Mouse (Mus musculus): ENCODE data around the gene Mturn.
A peak's percentile ranks its signal among the peaks of the same experiment; 100 is the strongest.

Gene Mturn

DNA sequence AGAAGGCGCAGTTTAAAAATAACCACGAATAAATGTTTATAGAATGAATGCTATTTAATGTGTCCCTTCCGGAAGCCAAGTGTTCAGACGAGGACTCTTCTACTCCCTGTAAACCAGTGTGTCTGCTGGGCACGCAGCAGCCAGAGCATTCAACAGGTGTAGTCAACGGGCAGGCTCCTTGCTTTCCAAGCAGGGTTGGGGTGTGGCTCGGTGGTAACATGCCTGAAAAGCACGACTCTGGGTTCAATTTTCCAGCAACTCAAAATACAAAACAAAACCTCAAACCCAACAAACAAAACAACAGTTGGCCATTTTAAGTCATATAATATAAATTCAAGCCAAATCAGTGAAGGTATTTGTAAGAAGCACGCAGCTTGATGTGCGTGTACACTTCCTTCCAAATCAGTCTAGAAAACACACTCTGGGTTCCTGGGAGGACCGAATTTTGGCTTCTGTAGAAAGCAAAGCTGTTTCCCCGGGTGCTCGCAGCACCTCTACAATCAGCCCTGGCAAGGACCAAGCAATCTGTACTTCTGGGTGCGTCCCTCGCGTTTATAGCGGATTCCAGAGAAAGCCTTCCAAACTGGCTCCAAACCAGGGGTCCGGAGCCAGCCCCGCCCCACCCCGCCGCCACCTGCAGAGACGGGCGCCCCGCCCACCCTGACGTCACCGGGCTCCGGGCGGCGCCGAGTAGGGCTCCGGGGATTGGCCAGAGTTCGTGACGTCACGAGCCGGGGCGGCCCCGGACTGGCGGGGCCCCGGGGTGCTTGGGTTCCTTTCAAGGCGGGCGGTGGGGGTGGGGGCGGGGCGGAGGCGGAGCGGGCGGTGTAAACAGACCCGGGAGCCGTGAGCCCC, at the start of gene Mturn:
TSS of gene Mturn (plus strand) at position 734 of the 855 bp plus-strand sequence.
- peak; percentile 98 for DNase-seq

DNA sequence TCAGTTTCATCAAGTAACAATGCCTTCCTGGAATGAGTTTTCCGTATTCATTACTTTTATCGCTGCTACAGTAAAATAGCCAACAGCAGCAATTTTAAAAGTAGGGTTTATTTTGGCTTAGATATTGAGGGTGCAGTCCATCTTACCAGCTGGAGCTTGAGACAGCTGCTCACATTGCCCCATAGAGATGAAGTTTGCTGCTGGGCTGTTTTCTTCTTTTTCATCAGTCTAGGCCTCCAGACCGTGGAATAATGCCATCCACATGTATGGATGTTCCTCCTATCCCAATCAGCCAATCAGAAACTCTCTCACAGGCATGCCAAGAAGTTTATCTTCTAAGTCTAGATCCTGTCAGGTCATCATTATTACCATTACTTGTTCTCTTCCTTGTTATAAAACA, 41.5 kb upstream of the Mturn start:
- DNase-seq, result no peak

DNA sequence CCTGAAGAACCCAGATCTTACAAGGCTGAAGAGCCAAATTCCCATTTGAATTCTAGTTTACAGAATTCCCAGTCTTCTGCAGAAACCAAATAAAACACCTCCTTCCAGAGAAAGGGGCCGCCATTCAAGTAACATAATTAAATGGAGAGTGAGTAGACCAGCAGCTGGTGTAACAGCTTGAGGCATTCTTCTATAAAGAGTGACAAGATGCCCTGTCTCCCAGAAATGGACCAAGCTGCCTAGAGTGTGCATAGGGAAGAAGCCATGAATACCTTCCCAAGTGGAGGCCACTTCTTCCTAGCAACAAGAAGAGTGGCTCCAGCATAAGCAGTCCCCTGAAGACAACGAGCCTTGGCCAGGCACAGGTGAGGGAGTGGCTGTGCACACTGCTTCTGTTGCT, 39.5 kb upstream of the Mturn start:
- no peak for DNase-seq

DNA sequence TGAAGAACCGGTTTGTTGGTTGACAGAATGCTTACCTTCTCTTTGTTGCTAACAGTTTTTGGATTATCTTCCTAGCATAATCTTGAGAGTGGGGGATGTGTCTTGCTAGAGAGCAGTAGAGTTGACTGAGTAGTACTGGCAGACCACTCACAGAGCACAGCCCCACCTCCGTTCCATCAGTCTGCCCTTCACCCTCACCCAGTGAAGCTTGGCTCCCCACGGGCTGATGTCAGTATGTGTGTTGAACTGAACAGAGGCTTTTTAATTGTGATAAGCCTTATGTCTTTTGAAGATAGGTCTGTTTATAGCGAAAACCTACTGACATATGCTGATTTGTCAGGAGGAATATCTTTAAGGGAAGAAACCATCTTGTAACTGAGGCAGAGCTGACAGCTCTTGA, 38.2 kb upstream of the Mturn start:
- DNase-seq, result no peak

DNA sequence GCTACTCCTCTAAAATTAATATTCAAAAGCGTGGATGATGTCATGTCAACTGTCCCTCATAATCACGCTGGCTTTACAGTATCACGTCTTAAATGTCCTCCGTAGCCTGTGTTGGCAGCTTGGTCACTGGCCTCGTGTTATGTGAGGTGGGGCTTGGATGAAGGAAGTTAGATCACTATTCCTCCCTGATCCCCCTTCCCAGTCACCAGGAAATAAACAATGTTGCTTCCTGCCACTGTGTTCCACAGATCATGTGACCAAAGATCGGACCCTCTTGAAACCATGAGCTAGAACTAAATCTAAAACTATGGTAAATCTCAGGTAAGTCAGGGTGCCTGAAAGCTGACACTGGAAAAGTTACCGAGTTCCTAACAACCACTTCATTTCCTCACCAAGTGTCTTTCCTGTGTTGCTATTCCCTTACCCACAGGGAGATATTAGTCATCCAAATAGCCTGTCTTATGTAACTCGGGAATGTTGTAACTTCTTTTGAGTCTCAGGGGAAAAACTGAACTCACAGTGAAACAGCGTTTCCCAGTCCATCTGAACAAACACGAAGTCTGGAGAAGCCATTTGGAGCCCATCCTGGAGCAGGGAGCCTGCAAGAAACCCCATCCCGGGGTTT, 25.8 kb upstream of the Mturn start:
- peak; percentile 18 for DNase-seq

DNA sequence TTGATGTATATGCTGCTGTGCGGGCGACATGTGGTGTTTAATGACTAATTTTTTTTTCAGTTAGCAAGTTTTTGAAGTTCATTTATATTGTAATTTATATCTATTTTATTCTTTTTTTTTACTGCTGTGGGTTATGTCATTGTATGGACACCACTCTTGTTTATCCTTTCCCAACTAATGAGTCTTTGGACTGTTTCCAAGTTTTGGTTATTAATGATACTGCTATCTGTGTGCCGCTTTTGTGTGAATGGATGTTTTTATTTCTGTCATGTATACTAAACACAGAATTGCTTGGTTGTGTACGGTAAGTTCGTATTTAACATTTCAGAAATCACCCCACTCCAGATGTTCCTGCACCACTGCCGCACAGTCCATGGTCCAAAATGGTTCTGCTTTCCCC, 23.6 kb upstream of the Mturn start:
- no peak for DNase-seq

DNA sequence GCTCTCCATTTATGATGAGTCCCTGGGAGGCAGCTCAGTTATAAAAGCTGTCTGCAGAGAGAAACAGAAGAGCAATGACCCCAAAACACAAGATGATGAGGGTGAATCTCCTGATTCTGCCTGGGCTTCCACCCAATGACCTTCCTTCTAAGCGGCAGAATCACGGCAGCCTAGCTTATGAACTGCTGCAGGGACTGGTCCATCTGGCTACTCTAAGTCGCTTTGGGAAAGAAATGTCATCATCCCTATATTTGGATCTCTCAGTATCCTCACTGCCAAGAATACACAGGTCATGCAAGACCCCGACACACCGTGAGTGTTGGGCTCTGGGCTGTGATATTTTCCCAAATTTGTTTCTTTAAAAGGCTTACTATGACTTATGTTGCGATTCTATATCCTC, 11.6 kb upstream of the Mturn start:
- no peak for DNase-seq

DNA sequence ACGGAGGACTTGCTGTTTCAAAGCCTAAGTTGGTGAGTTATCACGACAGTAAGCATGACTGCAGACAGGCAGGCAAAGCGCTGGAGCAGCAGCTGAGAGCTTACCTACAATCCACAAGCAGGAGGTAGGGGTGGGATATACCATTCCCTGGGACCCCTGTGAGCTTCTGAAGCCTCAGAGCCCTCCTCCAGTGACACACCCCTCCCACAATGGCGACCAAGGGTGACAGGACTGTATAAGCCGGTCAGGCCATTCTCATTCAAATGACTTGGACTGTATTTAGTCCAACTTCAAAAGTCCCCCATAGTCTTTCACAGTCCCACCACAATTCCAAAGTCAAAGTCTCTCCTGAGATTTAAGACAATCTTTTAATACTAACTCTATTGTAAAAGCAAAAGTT, 8.5 kb upstream of the Mturn start:
- DNase-seq, result no peak

DNA sequence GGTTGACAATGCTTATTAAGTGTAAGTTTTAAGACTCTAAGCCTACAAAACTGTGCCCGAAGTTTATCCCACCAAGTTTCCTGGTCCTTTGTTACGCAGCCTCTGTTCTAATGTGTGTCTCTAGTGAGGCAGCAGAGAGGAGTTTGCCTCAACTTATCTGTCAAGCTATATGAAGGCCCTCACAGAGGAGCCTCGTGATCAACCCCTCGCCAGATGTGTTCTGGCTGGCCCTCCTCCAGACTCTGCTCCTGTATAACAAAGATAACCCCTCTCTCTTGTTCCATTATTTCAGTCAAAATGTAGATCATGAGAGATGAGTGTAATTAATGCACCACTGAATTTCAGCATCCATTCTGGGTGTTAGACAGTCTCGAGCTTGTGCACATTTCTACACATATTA, 1.7 kb upstream of the Mturn start:
- no peak for DNase-seq

DNA sequence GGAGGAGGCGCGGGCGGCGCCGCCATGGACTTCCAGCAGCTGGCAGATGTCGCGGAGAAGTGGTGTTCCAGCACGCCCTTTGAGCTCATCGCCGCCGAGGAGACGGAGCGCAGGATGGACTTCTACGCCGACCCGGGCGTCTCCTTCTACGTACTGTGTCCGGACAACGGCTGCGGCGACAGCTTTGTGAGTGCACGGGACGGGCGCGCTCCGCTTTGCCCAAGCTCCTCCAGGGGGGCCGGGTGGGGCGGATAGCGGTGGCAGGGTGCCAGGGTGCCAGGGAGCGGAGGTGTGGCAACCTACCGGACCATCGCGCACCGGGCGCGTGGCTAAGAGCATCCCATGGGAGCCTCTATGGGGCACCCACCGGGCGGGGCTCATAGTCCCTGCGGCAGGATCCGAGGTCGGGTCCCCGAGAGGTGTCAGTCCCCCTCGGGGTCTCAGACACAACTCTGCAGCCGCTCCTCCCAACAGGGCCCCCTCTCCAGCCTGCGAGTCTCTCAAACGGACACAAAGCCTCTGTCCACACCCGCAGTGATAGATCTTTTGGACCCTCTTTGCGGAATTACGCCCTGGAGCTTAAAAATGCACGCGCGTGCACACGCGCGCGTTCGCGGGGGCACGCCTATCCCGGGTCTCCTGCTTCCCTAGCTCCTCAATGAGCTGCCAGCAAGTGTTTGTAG, 463 bp downstream of the Mturn start:
- no peak for DNase-seq

DNA sequence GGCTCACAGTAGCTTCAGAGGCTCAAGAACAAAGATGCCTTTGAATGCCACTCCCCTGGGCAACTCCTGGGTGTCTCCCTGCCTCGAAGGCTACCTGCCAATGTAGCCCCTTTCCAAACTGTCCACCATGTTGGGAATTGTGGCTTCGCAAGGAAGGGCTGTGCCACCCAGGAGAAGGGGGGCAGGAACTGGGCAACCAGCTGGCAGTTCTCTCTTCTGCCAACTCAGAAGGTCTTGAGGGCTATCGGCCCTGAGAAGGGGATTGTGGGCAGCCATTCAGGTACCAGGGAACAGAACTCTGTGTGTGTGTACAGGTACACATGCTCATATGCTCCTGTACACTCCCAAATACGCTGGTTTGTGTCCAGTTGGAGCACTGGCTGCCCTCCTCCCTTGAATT, 2.7 kb downstream of the Mturn start:
- DNase-seq, result no peak

DNA sequence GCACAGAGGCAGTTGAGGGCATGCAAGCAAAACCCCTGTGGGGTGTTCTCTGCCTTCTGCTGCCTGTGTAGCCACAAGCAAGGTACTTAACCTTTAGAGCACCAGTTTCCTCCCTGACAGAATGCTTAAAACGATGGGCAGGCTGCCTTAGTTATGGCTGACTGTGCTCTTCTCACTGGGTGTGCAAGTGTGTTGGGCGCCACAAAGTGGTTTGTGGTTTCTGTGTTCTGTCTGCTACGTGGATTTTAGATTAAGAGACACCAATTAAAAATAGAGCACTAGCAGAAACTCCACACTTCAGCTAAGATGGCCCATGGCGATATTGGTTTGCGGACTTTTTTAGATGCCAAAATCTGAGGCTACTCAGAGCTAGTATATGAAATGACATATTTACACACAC, 3.7 kb downstream of the Mturn start:
- no peak for DNase-seq

DNA sequence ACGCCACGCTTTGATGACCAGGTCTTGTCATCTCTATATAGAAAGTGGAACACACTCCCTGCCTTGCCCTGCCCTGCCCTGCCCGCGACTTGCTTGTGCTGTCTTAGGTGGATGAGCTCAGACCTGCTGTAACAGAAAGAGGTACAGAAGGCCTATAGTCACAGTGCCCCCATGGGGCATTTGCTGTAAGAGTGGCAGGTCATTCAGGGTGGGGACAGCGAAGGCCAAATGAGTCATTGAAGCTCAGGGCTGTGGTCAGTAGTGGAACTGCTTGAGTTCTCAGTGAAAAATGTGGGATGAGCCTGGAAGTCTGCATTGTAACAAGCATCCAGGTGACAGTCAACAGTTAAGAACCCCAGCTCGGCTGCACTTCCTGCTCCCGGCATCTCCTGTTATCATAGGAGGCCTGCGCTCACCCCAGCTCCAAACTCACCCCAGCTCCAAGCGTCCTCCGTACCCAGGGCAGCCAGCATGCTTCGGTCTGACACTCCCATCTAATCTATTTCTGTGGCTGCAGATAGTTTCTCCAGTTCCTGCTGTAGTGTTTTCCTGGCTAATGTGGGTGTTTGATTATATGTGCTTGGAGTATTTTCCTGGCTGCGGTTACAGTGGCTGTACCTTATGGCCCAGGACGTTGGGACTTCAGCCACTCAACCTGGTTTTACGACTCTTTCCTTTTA, 4.4 kb downstream of the Mturn start:
- no peak for DNase-seq

DNA sequence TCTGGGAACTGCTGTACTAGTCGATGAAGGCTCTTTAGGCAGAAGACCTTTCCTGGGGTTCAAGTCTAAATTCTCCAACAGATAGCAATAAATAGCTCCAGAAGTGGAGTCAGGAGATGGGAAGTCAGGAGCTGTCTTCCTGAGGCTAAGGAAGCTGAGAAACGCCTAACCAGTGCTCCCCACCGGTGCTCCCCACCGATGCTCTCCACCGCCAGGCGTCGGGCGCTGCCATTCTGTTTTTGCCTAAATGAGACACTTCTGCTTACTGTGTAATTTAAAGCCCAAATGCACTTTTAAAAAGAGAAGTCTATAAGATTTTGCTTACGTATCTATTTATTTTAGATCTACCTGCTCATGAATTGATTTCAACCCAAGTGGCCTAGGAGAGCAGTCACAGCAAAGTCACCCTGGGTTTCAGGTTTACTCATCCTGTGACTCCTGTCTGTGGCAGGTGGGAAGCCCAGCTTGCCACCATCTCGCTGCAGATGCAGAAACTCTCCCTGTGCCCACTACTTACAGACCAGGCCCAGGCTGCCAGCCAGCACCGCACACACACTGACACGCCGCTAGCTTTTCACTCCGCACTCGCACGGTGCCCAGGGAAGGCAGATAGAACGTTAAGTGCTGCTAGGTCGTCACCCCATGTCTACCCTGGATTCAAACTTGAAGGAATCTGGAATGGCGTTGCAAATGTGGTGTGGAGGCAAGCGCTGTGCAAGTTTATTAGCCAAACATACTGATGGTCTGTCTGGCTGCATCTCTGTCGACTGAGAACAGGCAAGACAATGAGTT, 5.7 kb downstream of the Mturn start:
- DNase-seq, result peak; percentile 15

DNA sequence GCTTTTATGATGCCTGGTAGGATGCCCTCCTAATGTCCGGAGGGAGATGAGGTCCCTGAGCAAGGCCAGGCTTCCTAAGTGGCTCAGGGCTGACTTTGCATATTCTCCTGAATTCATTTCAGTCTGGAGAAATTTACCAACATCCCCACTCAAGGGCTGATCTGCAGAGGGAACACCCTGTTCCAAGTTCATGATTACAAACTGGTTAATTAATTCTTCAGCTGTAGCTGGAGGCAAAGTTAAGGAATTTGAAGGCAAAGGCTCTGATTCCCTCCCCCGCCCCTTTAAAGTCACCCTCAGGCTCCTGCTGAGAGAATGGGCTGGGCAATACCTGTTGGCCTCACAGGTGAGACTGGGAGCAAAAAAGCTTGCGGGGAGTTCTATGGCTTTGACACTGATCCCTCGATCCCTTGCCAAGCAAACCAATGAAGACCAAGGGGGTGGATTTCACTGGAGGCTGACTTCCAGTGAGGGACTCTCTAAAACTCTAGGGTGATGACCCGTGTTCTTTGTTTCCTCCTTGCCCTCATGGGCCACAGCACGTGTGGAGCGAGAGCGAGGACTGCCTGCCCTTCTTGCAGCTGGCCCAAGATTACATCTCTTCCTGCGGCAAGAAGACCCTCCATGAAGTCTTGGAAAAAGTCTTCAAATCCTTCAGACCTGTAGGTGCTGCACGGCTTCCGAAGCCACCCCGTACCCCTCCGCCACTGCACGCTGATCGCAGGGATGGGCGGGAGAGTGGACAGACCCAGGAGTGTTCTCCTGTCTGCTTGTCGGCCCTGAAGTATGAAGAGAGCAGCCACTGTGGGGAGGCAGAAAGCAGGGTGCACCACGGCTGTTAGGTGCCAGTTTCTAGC, 7.3 kb downstream of the Mturn start:
- peak; percentile 89 for DNase-seq

DNA sequence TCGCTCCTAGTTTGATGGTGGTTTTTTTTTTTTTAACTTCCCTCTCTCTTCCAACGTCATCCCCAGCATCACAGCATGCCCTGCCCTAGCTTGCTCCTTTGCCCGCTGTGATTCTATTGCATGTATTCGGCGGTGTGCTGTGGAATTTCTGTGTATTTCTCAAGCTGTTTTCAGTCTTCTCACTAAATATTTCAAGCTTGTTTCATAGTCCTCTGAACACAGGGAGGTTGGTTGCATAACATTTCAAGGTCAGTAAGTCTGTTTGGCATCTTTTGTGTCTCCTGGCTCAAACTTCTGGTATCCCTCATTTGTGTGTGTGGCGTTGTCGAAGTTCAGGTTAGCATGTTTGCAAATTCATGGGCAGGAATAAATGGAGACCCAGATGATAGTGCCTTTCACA, 8.3 kb downstream of the Mturn start:
- DNase-seq, result peak; percentile 86

DNA sequence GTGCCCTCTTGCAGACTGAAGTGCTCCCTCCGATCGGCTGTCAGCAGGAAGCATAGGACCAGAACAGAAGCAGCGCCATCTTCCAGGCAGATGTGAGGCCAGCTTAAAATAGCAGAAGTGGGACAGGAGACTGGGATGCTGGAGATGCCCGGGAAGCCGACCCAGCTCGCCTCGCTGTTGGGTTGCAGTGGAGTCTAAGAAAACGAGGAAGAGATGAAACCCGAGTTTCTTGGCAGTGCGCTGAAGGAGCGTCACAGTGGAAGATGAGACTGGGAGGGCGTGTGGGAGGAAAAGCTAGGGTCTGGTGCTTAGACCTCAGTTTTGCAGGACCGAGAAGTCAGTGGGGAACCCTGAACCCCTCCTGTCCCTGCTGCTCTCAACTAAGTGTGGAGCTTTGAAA, 9.4 kb downstream of the Mturn start:
- DNase-seq, result peak; percentile 18

DNA sequence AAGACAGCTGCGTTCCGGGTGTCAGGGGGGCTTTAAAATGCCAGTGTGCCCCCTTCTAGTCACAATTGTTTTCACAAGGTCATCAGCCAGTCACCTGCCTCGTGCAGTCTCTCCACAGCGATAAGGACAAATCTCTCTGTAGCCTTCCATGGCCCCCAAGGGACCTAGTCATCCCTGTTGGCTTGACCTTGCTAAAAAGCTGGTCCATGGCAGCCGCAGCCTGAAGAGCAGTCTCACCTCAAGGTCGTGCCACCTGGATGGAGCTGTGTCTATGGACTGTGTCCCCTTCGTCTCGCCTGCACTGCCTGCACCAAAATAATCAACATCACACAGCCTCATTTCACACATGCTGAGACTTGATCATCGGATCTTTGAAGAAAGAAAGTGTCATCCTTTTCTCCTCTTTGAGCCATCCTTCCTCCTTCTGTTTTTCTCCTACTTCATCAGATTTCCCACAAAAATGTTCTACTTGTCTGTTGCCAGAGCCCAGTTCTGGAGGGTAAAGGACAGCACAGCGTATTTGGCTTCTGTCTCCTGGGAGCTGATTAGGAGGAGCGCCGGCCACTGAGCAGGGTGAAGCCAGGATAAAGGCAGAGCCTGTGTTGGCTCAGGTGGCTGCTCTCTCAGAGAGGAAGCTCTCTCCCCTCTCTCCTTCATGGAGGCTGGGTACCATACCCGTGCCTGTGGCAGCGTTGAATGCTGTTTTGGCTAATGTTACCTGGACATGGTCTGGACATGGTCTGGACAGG, 10.1 kb downstream of the Mturn start:
- DNase-seq, result peak; percentile 54

DNA sequence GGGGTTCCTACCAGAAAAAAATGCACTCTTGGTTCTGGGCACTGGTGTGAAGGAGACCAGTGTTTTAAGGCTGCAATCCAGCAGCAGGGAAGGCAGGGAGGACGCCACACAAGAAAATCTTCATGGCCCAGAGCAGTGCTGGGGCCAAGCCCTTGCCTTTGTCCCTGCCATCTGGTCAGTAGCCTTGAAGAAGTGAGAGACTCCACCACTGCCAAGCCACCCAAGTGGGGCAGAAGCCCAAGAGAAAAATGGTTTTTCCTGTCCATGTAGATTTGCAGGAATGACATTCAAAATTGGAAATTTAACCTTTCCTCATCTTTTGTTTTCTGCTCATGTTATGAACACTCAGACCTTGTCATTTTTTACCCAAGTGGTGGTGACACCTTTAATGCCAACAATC, 10.8 kb downstream of the Mturn start:
- no peak for DNase-seq

DNA sequence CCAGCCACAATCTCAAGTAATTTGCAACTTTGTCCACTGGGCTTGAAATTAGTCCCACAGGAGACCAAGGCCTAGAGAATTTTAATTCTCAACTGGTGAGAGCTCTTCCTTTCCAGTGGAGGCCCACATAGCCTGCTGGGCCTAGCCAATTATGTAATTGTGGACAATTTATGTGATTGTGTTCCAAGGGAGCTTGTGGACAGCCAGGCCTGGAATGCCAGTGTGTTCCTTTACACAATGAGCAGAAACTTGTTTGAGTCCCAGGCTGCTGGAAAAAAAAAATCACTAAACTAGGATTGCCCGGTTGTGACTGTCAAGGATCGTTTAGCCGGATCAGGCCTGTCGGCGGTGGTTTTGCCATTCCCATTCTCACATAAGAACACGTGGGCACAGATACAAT, 11.9 kb downstream of the Mturn start:
- peak; percentile 33 for DNase-seq

Measured in kidney, adult 9 months (tissue).